Mouse (Mus musculus): ENCODE results near the gene Tent4a. TPM values are rescaled to one million over a fixed set of nuclear protein-coding genes. Genes with fewer than 3 reads are reported as not detected.
A peak's percentile ranks its signal among the peaks of the same experiment; 100 is the strongest.

Gene Tent4a
- polyA plus RNA-seq, 1 experiment = 25.4 TPM

GRCm38 (mm10) chr13:69530156-69530555 is 4.3 kb downstream of the Tent4a start:
- TF ChIP-seq POLR2A (IDR thresholded peaks at IDR 0.05; ENCODE audit: extremely low read depth, insufficient read depth, low read length) (no peak), CTCF (IDR thresholded peaks at IDR 0.05; ENCODE audit: extremely low read depth, insufficient read depth, low read length) (no peak)
- Histone ChIP-seq H3K27ac (ENCODE audit: insufficient read depth, low read length) (no peak overlapping the region), H3K4me3 (ENCODE audit: insufficient read depth, low read length) (no peak overlapping the region), H3K4me1 (ENCODE audit: control insufficient read depth, insufficient read depth, low read length) (peaks cover 29% of the 10 kb centered on the region)

GRCm38 (mm10) chr13:69528531-69528930 is 5.9 kb downstream of the Tent4a start:
- Histone ChIP-seq H3K27ac (ENCODE audit: insufficient read depth, low read length) (no peak overlapping the region), H3K4me3 (ENCODE audit: insufficient read depth, low read length) (no peak overlapping the region), H3K4me1 (ENCODE audit: control insufficient read depth, insufficient read depth, low read length) (peaks cover 37% of the 10 kb centered on the region)
- no peak for TF ChIP-seq CTCF (IDR thresholded peaks at IDR 0.05; ENCODE audit: extremely low read depth, insufficient read depth, low read length)

GRCm38 (mm10) chr13:69525867-69526266 is 8.6 kb downstream of the Tent4a start:
- Histone ChIP-seq H3K27ac (ENCODE audit: insufficient read depth, low read length) (no peak overlapping the region), H3K4me1 (ENCODE audit: control insufficient read depth, insufficient read depth, low read length) (peaks cover 43% of the 10 kb centered on the region), H3K4me3 (ENCODE audit: insufficient read depth, low read length) (no peak overlapping the region)
- TF ChIP-seq POLR2A (IDR thresholded peaks at IDR 0.05; ENCODE audit: extremely low read depth, insufficient read depth, low read length) = no peak

- H3K4me3 ChIP-seq (ENCODE audit: insufficient read depth, low read length) = no peak overlapping the region
- TF ChIP-seq CTCF (IDR thresholded peaks at IDR 0.05; ENCODE audit: extremely low read depth, insufficient read depth, low read length) (no peak), POLR2A (IDR thresholded peaks at IDR 0.05; ENCODE audit: extremely low read depth, insufficient read depth, low read length) (no peak)
- peaks cover 37% of the 10 kb centered on the region for H3K4me1 ChIP-seq (ENCODE audit: control insufficient read depth, insufficient read depth, low read length)
- no peak overlapping the region for H3K27ac ChIP-seq (ENCODE audit: insufficient read depth, low read length)
Measured at GRCm38 (mm10) chr13:69524158-69524530, 10.3 kb downstream of the Tent4a start.

GRCm38 (mm10) chr13:69523444-69524157 is 10.8 kb downstream of the Tent4a start:
- TF ChIP-seq POLR2A (IDR thresholded peaks at IDR 0.05; ENCODE audit: extremely low read depth, insufficient read depth, low read length) (no peak), CTCF (IDR thresholded peaks at IDR 0.05; ENCODE audit: extremely low read depth, insufficient read depth, low read length) (no peak)
- Histone ChIP-seq H3K4me3 (ENCODE audit: insufficient read depth, low read length) (no peak overlapping the region), H3K4me1 (ENCODE audit: control insufficient read depth, insufficient read depth, low read length) (peaks cover 35% of the 10 kb centered on the region), H3K27ac (ENCODE audit: insufficient read depth, low read length) (no peak overlapping the region)

- H3K27ac ChIP-seq (ENCODE audit: insufficient read depth, low read length) = no peak overlapping the region
- H3K4me1 ChIP-seq (ENCODE audit: control insufficient read depth, insufficient read depth, low read length) = peaks cover 35% of the 10 kb centered on the region
- no peak overlapping the region for H3K4me3 ChIP-seq (ENCODE audit: insufficient read depth, low read length)
- TF ChIP-seq POLR2A (IDR thresholded peaks at IDR 0.05; ENCODE audit: extremely low read depth, insufficient read depth, low read length) = no peak
Measured at GRCm38 (mm10) chr13:69522161-69522791, 12.1 kb downstream of the Tent4a start.

- Histone ChIP-seq H3K4me3 (ENCODE audit: insufficient read depth, low read length) (no peak overlapping the region), H3K27ac (ENCODE audit: insufficient read depth, low read length) (no peak overlapping the region), H3K4me1 (ENCODE audit: control insufficient read depth, insufficient read depth, low read length) (peaks cover 27% of the 10 kb centered on the region)
- TF ChIP-seq CTCF (IDR thresholded peaks at IDR 0.05; ENCODE audit: extremely low read depth, insufficient read depth, low read length) = no peak
- TF ChIP-seq POLR2A (IDR thresholded peaks at IDR 0.05; ENCODE audit: extremely low read depth, insufficient read depth, low read length) = no peak
Measured at GRCm38 (mm10) chr13:69519137-69519536, 15.3 kb downstream of the Tent4a start.

GRCm38 (mm10) chr13:69517445-69517844 is 17.0 kb downstream of the Tent4a start:
- no peak overlapping the region for H3K4me3 ChIP-seq (ENCODE audit: insufficient read depth, low read length)
- TF ChIP-seq POLR2A (IDR thresholded peaks at IDR 0.05; ENCODE audit: extremely low read depth, insufficient read depth, low read length) (no peak), CTCF (IDR thresholded peaks at IDR 0.05; ENCODE audit: extremely low read depth, insufficient read depth, low read length) (no peak)
- H3K4me1 ChIP-seq (ENCODE audit: control insufficient read depth, insufficient read depth, low read length) = peaks cover 18% of the 10 kb centered on the region
- no peak overlapping the region for H3K27ac ChIP-seq (ENCODE audit: insufficient read depth, low read length)

- Histone ChIP-seq H3K4me3 (ENCODE audit: insufficient read depth, low read length) (no peak overlapping the region), H3K27ac (ENCODE audit: insufficient read depth, low read length) (no peak overlapping the region), H3K4me1 (ENCODE audit: control insufficient read depth, insufficient read depth, low read length) (peaks cover 16% of the 10 kb centered on the region)
- TF ChIP-seq CTCF (IDR thresholded peaks at IDR 0.05; ENCODE audit: extremely low read depth, insufficient read depth, low read length) = no peak
Measured at GRCm38 (mm10) chr13:69515091-69515490, 19.3 kb downstream of the Tent4a start.

- Histone ChIP-seq H3K27ac (ENCODE audit: insufficient read depth, low read length) (no peak overlapping the region), H3K4me3 (ENCODE audit: insufficient read depth, low read length) (no peak overlapping the region), H3K4me1 (ENCODE audit: control insufficient read depth, insufficient read depth, low read length) (peaks cover 5% of the 10 kb centered on the region; the same call in 1 of the 2 replicates)
- TF ChIP-seq POLR2A (IDR thresholded peaks at IDR 0.05; ENCODE audit: extremely low read depth, insufficient read depth, low read length) (no peak), CTCF (IDR thresholded peaks at IDR 0.05; ENCODE audit: extremely low read depth, insufficient read depth, low read length) (0 out of 2 replicates have a peak, but pooled peaks have one; percentile 7)
Measured at GRCm38 (mm10) chr13:69509391-69510244, 24.8 kb downstream of the Tent4a start.
